Mouse (Mus musculus) brain, embryonic 18.5 days (tissue): ENCODE data around the gene Fbxw10.
A peak's percentile ranks its signal among the peaks of the same experiment; 100 is the strongest.

Experiments used
- DNase-seq: peaks from one replicate; pipeline ENCODE4 v3.0.0-alpha.2; 2012; ENCODE audit warnings: low read depth, low spot score

Gene Fbxw10

GRCm38 (mm10) chr11:62846961-62847654 lies at the start of gene Fbxw10:
Fbxw10 (plus strand) TSS chr11:62847069.
- DNase-seq, result peak; percentile 20

DNA sequence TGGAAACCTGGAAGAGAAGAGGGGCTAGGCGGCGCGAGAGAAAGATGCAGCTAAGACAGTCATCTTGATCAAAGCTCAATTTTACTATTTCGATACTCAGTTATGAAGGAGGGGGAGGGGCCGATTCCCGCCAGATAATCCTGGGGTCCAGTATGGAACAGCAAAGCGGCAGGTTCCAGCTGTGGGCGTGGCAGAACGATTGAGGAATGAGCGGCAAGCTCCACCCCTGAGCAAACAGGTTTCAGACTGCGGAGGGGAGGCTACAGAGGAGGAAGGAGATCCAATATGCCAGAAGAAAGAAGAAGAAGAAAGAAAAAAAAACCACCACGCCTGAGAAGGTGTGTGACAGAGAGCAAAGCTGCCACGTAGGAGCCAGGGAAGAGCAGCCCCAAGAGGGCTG lies 42.8 kb upstream of the Fbxw10 start:
- no peak for DNase-seq

- no peak for DNase-seq
Observed at GRCm38 (mm10) chr11:62807965-62808364, 38.9 kb upstream of the Fbxw10 start.

DNA sequence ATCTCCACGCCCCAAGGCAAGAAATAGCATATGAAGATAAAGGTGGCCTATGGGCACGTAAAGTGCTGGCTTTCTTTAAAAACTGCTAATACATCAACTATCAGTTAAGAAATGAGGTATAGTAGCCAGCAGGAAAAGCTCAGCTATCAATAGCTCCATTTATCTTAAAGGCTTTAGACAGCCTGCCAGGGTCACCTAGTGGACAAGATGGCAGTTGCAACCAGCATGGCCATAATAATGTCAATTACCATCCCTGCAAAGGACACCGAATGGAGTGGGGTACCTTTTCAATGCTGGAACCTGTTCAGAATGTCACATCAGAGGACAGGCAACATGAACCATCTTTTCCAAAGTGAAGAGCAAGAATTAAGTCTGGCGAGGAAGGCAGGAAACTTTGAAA lies 37.7 kb upstream of the Fbxw10 start:
- no peak for DNase-seq

- no peak for DNase-seq
Observed at GRCm38 (mm10) chr11:62812268-62812667, 34.6 kb upstream of the Fbxw10 start.

- DNase-seq, result no peak
Observed at GRCm38 (mm10) chr11:62813497-62813896, 33.4 kb upstream of the Fbxw10 start.

GRCm38 (mm10) chr11:62813970-62814624 lies 32.8 kb upstream of the Fbxw10 start:
- DNase-seq, result no peak

GRCm38 (mm10) chr11:62814625-62815024 lies 32.2 kb upstream of the Fbxw10 start:
- no peak for DNase-seq

GRCm38 (mm10) chr11:62815438-62815837 lies 31.4 kb upstream of the Fbxw10 start:
- no peak for DNase-seq

GRCm38 (mm10) chr11:62816591-62816990 lies 30.3 kb upstream of the Fbxw10 start:
- DNase-seq, result no peak

DNA sequence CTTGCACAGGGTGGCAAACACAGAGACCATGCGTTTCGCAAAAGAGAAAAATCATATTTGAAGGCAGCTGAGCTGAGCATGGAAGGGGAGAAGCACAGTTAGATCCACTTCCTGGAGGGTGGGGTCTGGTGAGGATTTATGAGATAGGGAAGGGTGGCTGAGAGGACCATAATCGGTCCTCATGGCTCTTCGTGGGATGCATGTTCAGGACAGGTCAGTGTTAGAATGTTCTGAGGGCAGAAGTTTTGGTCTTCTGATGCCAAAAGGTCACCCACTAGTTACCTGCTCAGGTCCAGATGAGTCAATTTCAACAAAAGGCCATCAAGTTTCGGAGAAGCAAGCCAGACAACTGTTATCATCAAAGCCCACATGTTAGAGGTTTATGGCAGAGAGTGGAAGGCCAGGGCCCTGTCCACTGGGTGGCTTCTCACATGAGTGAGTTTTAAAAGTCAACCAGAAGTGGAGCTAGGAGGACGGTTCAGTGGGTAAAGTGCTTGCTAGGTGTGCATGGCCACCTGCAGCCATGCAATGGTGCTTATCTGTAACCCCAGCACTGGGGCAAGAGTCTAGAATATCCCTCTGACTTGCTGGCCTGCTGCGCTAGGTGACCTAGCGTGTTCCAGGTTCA lies 27.7 kb upstream of the Fbxw10 start:
- DNase-seq, result no peak

DNA sequence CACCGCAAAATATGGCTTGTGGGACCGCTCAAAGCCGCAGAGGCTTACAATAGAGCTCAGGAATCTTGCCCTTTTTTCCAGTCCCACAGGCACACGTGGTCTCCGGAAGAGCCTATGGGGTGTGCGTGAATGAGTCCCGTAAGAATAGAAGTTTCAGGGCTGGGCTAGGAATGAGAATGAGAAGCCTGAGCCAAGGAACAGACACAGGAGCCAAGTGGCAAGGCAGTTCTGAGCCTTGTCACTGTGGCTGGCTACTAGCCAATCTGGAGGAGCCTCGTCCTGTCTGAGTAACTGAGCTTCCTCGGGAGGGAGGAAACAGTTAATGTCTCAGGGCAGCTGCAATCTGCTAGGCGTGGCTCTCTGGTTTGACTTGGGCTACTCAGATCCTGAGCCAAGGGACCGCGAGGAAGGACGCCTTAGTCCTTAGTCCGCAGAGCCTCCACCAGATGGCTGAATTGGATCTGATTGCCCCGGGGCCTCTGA lies 26.8 kb upstream of the Fbxw10 start, which contains the start of gene Trim16:
Trim16 (plus strand) TSS at position 173 of the 483 bp plus-strand sequence.
- DNase-seq, result peak; percentile 10

GRCm38 (mm10) chr11:62820661-62821437 lies 26.0 kb upstream of the Fbxw10 start:
- DNase-seq, result no peak

DNA sequence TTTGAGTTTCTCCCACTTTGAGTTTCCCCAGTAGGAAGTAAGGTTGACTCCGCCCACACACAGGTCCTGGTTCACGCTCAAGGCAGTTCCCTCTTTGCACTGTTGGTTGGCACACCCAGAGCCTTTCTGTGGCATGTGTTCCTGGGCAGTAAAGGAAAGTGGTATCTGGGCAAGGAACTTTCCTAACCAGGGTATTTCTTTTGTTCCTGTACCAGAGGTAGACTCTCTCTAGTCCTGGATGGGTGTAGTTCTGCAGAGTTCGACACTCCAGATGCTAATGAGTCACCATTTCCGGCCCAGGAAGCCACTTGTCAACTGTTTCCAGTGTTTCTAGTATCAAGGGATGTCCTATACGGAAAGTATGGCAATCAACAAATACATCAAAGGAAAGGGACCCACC lies 25.0 kb upstream of the Fbxw10 start:
- DNase-seq, result no peak

GRCm38 (mm10) chr11:62824211-62824610 lies 22.7 kb upstream of the Fbxw10 start:
- DNase-seq, result no peak

GRCm38 (mm10) chr11:62825222-62826105 lies 21.4 kb upstream of the Fbxw10 start:
- no peak for DNase-seq

GRCm38 (mm10) chr11:62826106-62826733 lies 20.6 kb upstream of the Fbxw10 start:
- no peak for DNase-seq

GRCm38 (mm10) chr11:62827135-62827534 lies 19.7 kb upstream of the Fbxw10 start:
- no peak for DNase-seq

- DNase-seq, result no peak
Observed at GRCm38 (mm10) chr11:62827911-62828310, 19.0 kb upstream of the Fbxw10 start.

- DNase-seq, result no peak
Observed at GRCm38 (mm10) chr11:62830387-62830786, 16.5 kb upstream of the Fbxw10 start.
